Mouse (Mus musculus) bone marrow, adult 2 months (tissue): ENCODE data around the gene Enoph1. TPM values are rescaled to one million over a fixed set of nuclear protein-coding genes. Genes with fewer than 3 reads are reported as not detected.

Experiments
- H3K27ac ChIP-seq: fragments of 200-500 bp; 2 replicates; pipeline ENCODE4 v1.5.1; 2012; ENCODE audit warnings: low read depth, mild to moderate bottlenecking, control low read depth, inconsistent platforms, low read length; ENCODE audit not compliant: control insufficient read depth, poor library complexity, insufficient read depth
- H3K4me1 ChIP-seq: fragments of 200-500 bp; 2 replicates; pipeline ENCODE4 v1.6.1; 2011; ENCODE audit warnings: low read length; ENCODE audit not compliant: control insufficient read depth, insufficient read depth
- H3K4me3 ChIP-seq: fragments of 200-500 bp; replicated peaks from 2 replicates; pipeline ENCODE3; 2011; ENCODE audit warnings: mild to moderate bottlenecking, low read depth, low read length, control low read depth; ENCODE audit not compliant: control insufficient read depth
- CTCF ChIP-seq: fragments of 200-500 bp; IDR thresholded peaks from 2 replicates; pipeline ENCODE4 v1.5.1; 2011; ENCODE audit warnings: low read length, control low read depth; ENCODE audit not compliant: control insufficient read depth, insufficient read depth
- POLR2A ChIP-seq: fragments of 200-500 bp; IDR thresholded peaks from 2 replicates; pipeline ENCODE4 v1.6.1; 2011; ENCODE audit warnings: low read depth, mild to moderate bottlenecking, control low read depth, low read length, borderline replicate concordance; ENCODE audit not compliant: control insufficient read depth
- WGBS: fragments of 180-500 bp; shearing (Covaris S2); methylation state at CpG from one replicate; pipeline ENCODE4 v1.1.7; 2018; 5-methylcytosine and 5-hydroxymethylcytosine counted together
- polyA plus RNA-seq: library from polyadenylated mRNA; stranded (reverse); fragments of >200 nt; gene quantifications from 2 replicates; pipeline ENCODE4 v1.2.4, GENCODE M21; 2011; ENCODE audit warnings: low replicate concordance; ENCODE audit not compliant: missing spikeins, insufficient read depth, insufficient read length

The Enoph1 gene
- polyA plus RNA-seq, 1 experiment, result 7.5 TPM

DNA sequence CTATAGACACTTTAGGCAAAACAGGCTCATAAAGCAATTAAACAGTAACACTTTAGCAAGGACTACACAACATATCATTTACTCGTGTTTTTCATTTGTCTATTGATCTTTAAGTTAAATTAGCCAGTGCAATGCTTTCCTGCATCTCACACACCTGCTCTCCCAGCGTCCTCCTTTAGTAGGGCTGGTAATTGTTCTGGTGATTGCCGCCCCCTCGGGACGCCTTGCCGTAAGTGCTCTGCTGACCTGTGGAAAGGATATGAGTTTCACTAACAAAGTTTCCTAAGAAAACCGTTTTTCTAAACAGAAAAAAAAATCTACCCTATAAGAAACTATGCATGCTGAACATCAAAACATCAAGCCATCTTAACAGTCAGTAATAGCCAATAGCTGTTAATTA lies 3.8 kb upstream of the Enoph1 start:
- Histone ChIP-seq H3K4me1 (no peaks in the 10 kb centered on the region), H3K4me3 (no peak overlapping the region), H3K27ac (no peak overlapping the region)
- TF ChIP-seq POLR2A (no peak), CTCF (no peak)
- WGBS, result 75% methylated on average over 7 of the region's 7 CpGs

DNA sequence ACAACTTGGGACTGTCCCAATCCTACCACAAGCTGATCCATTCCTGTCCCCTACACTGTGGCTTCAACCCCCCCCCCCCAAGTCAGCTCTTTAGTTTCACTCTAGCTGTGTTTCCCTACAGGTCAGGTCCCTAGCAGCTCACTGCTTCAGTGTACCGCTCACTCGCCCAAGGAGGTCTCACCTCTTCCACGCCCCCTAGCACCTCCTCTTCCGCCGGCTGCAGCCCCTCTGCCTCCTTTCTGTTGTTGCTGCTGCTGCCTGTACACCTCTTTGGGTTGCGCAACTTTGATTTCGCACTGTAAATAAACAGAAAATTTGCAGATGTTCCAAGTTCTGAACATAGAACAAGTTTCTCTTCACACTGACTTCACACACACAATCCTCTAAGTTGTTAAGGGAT lies 3.1 kb upstream of the Enoph1 start:
- TF ChIP-seq POLR2A, result no peak
- no peak for TF ChIP-seq CTCF
- 27% methylated on average over 7 of the region's 7 CpGs for WGBS
- Histone ChIP-seq H3K27ac (no peak overlapping the region), H3K4me1 (no peaks in the 10 kb centered on the region; the same call in 1 of the 2 replicates), H3K4me3 (no peak overlapping the region)

DNA sequence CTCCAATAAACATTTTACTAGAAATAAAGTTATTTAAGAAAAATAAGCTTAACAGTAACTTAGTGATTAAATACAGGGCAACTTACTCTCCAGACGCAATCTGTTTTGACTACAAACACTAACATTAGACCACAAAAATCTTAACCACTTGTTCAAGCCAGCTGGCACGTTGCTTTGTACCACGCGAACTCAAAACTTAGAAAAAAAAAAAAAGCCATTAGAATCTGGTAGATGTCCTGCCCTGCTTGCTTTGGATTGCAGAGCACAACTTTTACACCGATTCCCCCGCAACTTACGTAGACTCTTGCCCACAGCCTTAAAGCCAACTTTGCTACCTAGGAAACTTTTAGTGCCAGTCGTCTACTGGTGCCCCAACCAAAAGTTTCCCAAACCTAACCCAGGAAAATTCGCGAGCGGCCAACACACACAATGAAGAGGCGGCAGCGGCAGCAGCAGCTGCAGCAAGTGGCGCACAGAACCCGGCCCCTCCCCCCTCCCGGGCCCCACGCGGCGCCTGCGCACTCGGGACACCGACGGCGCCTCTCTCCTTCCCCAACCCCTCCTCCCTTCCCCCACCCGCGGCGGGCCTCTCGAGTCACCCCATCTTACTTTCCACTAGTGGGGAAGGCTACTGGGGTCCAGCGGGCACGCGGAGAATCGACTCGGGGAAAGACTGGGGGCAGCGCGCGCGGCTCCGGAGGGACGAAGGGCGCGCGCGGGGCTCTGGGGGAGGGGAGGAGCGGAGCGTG lies 1.6 kb upstream of the Enoph1 start:
- TF ChIP-seq CTCF (no peak), POLR2A (no peak)
- H3K4me3 ChIP-seq, result peak overlapping the region; percentile 99
- peak overlapping the region; percentile 94 for H3K27ac ChIP-seq
- H3K4me1 ChIP-seq, result no peaks in the 10 kb centered on the region; the same call in 1 of the 2 replicates
- WGBS, result under 1% methylated on average over 43 of the region's 45 CpGs

DNA sequence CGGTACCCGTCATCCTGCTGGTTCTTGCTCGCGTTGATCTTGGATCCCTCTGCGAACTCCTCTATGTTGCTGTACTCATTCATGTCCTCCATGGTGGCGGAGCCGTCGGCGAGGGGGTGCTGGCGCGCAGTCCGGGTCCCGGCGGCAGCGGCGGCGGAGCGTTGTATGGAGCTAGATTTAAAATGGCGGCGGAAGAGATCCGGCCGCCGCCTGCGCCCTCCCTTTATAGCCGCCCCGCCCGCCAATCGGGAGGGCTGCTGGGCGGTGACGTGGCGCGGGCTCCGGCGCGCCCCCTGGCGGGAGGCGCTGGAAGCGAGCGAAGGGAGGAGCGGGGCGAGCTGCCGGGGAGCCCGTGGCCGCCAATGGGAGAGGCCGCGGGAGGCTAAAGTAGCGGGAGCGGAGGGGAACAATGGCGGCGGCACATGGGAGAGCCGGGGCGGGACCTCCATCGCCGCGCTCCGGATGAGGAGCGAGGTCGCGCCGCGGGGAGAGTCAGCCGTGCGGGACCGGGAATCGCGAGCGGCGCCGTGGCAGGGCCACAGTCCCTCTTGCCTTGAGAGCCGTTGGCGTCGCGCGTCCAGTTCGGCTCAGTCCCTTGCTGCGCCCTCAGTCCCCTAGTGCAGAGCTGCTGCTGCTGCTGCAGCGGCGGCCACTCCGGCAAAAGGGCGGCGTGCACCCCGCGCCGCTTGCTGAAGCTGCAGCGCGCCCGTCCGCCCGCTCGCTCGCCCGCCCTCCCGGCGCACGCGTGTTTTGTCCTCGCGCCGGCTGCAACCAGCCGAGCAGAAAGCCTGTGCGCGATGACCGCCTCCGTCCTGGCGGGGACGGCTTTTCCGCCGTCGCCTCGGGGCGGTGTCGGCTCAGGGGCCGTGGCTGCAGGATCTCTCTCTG lies 827 bp upstream of the Enoph1 start:
- no peaks in the 10 kb centered on the region; the same call in 1 of the 2 replicates for H3K4me1 ChIP-seq
- TF ChIP-seq POLR2A (peak; percentile 64; the same call in 1 of the 2 replicates), CTCF (peak; percentile 78)
- peak overlapping the region; percentile 94 for H3K27ac ChIP-seq
- peak overlapping the region; percentile 99 for H3K4me3 ChIP-seq
- WGBS, result under 1% methylated on average over 113 of the region's 113 CpGs

DNA sequence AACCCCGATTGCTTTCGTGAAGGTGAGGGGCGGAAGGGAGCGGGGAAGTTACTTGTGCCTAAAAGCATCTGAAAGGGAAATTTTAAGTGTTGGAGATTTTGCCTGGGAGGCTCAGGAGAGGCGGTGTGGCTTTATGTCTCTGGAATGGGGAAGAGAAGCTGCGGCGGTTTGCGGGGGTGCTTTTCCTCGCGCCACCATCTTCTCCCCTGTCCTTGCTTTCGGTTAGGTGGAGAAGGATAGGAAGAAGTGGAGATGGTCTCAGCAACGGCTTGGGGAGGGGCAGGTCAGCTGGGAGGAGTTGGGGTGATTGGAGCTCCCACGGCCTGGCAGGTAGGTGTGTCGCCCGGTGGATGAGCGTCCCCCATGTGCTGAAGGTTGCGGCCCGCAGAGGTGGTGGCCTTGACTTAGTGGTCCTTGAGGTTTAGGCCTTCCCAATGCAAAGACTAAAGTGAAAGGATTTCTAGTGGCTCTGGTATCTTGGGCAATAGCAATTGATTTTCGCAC lies 548 bp downstream of the Enoph1 start:
- Histone ChIP-seq H3K27ac (peak overlapping the region; percentile 84), H3K4me3 (peak overlapping the region; percentile 98), H3K4me1 (no peaks in the 10 kb centered on the region; the same call in 1 of the 2 replicates)
- WGBS, result 1% methylated on average over 19 of the region's 19 CpGs
- no peak for TF ChIP-seq POLR2A
- TF ChIP-seq CTCF, result no peak

DNA sequence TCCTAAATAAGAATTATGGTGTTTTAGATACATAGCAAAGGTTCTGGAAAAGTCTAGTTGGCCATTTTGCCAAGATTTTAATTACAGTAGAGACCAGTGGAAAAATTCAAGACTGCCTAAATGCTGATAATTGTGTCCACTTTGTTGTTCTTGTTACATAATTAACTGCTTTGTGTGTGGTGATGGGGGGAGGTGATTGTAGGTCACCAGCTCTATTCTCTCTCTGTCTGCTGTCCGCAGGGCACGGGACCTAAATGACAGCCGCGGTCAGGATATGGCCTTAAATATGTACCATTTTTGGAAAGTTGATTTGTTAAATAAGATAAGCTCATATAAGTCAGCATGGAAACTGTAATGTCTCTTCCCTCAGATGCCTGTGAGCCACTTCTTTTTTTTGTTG lies 1.5 kb downstream of the Enoph1 start:
- H3K4me1 ChIP-seq, result no peaks in the 10 kb centered on the region; the same call in 1 of the 2 replicates
- TF ChIP-seq CTCF (no peak), POLR2A (no peak)
- H3K27ac ChIP-seq, result no peak overlapping the region
- no peak overlapping the region for H3K4me3 ChIP-seq
- WGBS, result 76% methylated on average over 4 of the region's 4 CpGs

DNA sequence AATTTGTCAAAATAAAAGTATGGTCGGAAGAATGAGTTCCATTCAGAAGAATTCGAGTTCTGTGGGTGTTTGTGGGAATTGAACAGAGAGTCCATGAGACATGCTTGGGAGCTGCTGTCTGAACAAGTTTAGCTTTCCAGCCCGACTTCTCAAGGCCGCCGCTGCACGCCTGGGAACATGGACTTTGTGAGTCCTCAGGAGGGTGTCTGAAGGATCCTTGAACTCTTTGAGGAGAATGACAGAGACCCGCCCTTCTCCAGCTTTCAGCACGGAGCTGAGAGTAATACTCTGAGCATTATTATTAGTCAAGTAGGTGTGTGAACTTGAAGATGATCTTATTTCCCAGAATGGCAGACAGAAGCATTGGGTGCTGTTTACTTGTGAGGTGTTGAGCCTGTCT lies 2.7 kb downstream of the Enoph1 start:
- H3K4me3 ChIP-seq, result no peak overlapping the region
- WGBS, result 89% methylated on average over 8 of the region's 8 CpGs
- H3K27ac ChIP-seq, result no peak overlapping the region
- TF ChIP-seq POLR2A, result no peak
- H3K4me1 ChIP-seq, result no peaks in the 10 kb centered on the region; the same call in 1 of the 2 replicates

DNA sequence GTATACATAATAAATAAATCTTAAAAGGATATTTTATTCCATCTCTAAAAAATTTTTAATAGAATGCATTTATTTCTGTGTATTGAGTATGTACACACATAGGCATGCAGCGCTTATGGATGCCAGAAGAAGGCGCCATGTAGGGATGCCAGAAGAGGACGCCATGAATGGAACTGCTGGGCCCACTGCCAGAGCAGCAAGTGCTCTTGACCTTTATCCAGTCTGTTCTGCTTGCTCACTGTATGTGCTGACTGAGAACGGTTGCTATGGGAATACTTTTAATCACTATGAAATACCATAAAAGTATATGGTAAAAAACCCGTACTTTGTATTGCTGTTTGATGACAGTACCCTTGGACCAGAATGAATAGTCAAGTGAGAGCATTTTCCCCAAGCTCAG lies 3.6 kb downstream of the Enoph1 start:
- TF ChIP-seq POLR2A (no peak), CTCF (no peak)
- H3K27ac ChIP-seq, result no peak overlapping the region
- no peaks in the 10 kb centered on the region; the same call in 1 of the 2 replicates for H3K4me1 ChIP-seq
- no peak overlapping the region for H3K4me3 ChIP-seq
- WGBS, result 85% methylated on average over 5 of the region's 5 CpGs
